Mouse (Mus musculus) heart, embryonic 14.5 days (tissue): ENCODE measurements around the gene Rpusd3. TPM values are rescaled to one million over a fixed set of nuclear protein-coding genes. Genes with fewer than 3 reads are reported as not detected.

ENCODE experiments used
- ATAC-seq: fragments of 200-750 bp; cut with Nextera tagmentation; 2 replicates; pipeline ENCODE4 v1.8.0; 2017; ENCODE audit warnings: low read depth, moderate TSS enrichment; ENCODE audit not compliant: insufficient number of reproducible peaks, insufficient read depth, low FRiP score
- H3K27ac ChIP-seq, 2 experiments: fragments of 200-500 bp in 1 of 2; fragments of 300-500 bp in 1 of 2; sonication (generic) in 1 of 2; replicated peaks in 1 of 2; 2 replicates each; pipeline ENCODE4 v1.5.1; 2012 to 2014; ENCODE audit warnings: low read depth in 2 of 2, low read length in 2 of 2, control low read depth in 1 of 2, mild to moderate bottlenecking in 1 of 2, mixed read lengths in 1 of 2; ENCODE audit not compliant: control insufficient read depth in 1 of 2, insufficient read depth in 1 of 2
- H3K27me3 ChIP-seq: fragments of 300-500 bp; sonication (generic); 2 replicates; pipeline ENCODE4 v1.6.1; 2014; ENCODE audit warnings: mild to moderate bottlenecking, low read length, control low read depth; ENCODE audit not compliant: control insufficient read depth, insufficient read depth
- H3K36me3 ChIP-seq: fragments of 300-500 bp; sonication (generic); 2 replicates; pipeline ENCODE4 v1.6.1; 2014; ENCODE audit warnings: mild to moderate bottlenecking, control low read depth, low read length, mixed read lengths; ENCODE audit not compliant: control insufficient read depth, insufficient read depth
- H3K4me1 ChIP-seq, 2 experiments: fragments of 200-500 bp in 1 of 2; fragments of 300-500 bp in 1 of 2; sonication (generic) in 1 of 2; 2 replicates each; pipeline ENCODE4 v1.6.1; 2012 to 2014; ENCODE audit warnings: low read length in 2 of 2, control low read depth in 1 of 2, mixed read lengths in 1 of 2; ENCODE audit not compliant: control insufficient read depth in 2 of 2, insufficient read depth in 2 of 2
- H3K4me2 ChIP-seq: fragments of 300-500 bp; sonication (generic); 2 replicates; pipeline ENCODE4 v1.6.1; 2014; ENCODE audit warnings: mild to moderate bottlenecking, low read length
- H3K4me3 ChIP-seq, 2 experiments: fragments of 200-500 bp in 1 of 2; fragments of 300-500 bp in 1 of 2; sonication (generic) in 1 of 2; 2 replicates each; pipeline ENCODE4 v1.5.1; 2012 to 2014; ENCODE audit warnings: low read length in 2 of 2, mild to moderate bottlenecking in 2 of 2, control low read depth in 1 of 2, low read depth in 1 of 2, moderate library complexity in 1 of 2; ENCODE audit not compliant: control insufficient read depth in 1 of 2, insufficient read depth in 1 of 2
- H3K9ac ChIP-seq: fragments of 300-500 bp; sonication (generic); 2 replicates; pipeline ENCODE4 v1.6.1; 2014; ENCODE audit warnings: mild to moderate bottlenecking, low read length
- H3K9me3 ChIP-seq: fragments of 300-500 bp; sonication (generic); 2 replicates; pipeline ENCODE4 v1.6.1; 2016; ENCODE audit warnings: low read length, control low read depth; ENCODE audit not compliant: control insufficient read depth
- WGBS: fragments of 180-500 bp; shearing (Covaris S2); extraction: QIAGEN DNeasy Blood & Tissue Kit; methylation state at CpG from one replicate; pipeline ENCODE4 v1.1.7; 2014; 5-methylcytosine and 5-hydroxymethylcytosine counted together
- polyA plus RNA-seq: library from polyadenylated mRNA; unstranded; fragments of >200 nt; fragmentation: Nextera tagmentation; extraction: Ambion mirVana; gene quantifications from 2 replicates; pipeline ENCODE4 v1.2.1, GENCODE M21; 2014

Gene Rpusd3
- polyA plus RNA-seq, 1 experiment from 2014 or later, result 11.1 TPM

- no peak for ATAC-seq
- H3K36me3 ChIP-seq, result peaks cover 7% of the 10 kb centered on the region; the same call in 1 of the 2 replicates
- H3K9me3 ChIP-seq, result no peaks in the 10 kb centered on the region
- 87% methylated on average over 10 of the region's 10 CpGs for WGBS
- no peak overlapping the region for H3K27ac ChIP-seq
- H3K4me3 ChIP-seq, result no peak overlapping the region
- no peak overlapping the region for H3K9ac ChIP-seq
- peaks cover 4 to 12% of the 10 kb centered on the region in 2 experiments for H3K4me1 ChIP-seq
- no peaks in the 10 kb centered on the region for H3K27me3 ChIP-seq
- no peak overlapping the region for H3K4me2 ChIP-seq
These were observed 22.7 kb downstream of the Rpusd3 start for GRCm38 (mm10) chr6:113396270-113397030.

GRCm38 (mm10) chr6:113395501-113395900 is 23.6 kb downstream of the Rpusd3 start:
- H3K9me3 ChIP-seq, result no peaks in the 10 kb centered on the region
- WGBS, result 91% methylated on average over 6 of the region's 6 CpGs
- no peak overlapping the region for H3K4me2 ChIP-seq
- no peak overlapping the region for H3K9ac ChIP-seq
- H3K27ac ChIP-seq, result no peak overlapping the region
- no peak overlapping the region for H3K4me3 ChIP-seq
- H3K4me1 ChIP-seq, result peaks cover 4 to 12% of the 10 kb centered on the region in 2 experiments
- H3K36me3 ChIP-seq, result peaks cover 13% of the 10 kb centered on the region
- no peaks in the 10 kb centered on the region for H3K27me3 ChIP-seq
- no peak for ATAC-seq

DNA sequence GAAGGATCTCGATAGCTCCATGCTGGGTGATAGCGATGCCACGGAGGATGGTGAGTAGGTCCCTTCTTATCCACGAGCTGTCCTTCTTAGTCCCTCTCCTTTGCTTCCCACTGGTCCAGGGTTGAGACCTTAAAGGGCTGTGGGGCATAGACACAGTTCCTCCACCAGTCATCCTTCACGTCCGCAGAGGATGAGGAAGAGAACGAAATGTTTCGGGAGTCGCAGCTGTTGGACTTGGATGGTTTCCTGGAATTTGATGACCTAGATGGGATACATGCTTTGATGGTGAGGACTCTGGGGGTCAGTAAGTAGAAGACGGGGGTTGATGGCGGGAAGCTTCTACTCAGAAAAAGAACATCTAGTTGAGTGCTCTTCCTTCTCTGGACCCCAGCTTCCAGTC is 24.3 kb downstream of the Rpusd3 start:
- Histone ChIP-seq H3K9me3 (no peaks in the 10 kb centered on the region), H3K4me1 (peaks cover 4 to 12% of the 10 kb centered on the region in 2 experiments), H3K36me3 (peaks cover 20% of the 10 kb centered on the region), H3K27ac (no peak overlapping the region), H3K27me3 (no peaks in the 10 kb centered on the region), H3K9ac (no peak overlapping the region), H3K4me2 (no peak overlapping the region), H3K4me3 (no peak overlapping the region)
- WGBS, result 90% methylated on average over 11 of the region's 11 CpGs
- no peak for ATAC-seq

DNA sequence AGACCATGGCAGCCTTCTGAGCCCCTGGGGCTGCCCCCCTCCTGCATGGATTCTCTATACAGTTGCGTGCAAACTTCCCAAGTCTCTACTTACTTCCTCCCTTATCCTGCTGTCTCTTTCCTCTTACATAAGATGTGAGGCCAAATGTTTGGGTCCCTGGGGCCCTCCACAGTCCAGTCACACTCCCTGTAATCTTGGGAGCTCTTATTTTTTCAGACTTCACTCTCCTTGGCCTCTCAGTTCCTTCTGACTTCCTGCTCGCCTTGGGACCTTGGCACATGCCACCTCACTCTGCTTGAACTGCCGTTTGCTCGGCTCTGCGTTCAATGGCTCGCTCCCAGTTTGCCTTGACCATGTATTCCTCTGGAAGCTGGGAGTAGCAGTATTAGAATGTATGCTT is 25.2 kb downstream of the Rpusd3 start:
- Histone ChIP-seq H3K36me3 (peaks cover 29% of the 10 kb centered on the region), H3K9ac (no peak overlapping the region), H3K4me3 (no peak overlapping the region), H3K27ac (no peak overlapping the region), H3K4me1 (peaks cover 4 to 12% of the 10 kb centered on the region in 2 experiments), H3K9me3 (no peaks in the 10 kb centered on the region), H3K4me2 (no peak overlapping the region), H3K27me3 (no peaks in the 10 kb centered on the region)
- 80% methylated on average over 6 of the region's 6 CpGs for WGBS
- no peak for ATAC-seq

- peak; percentile 60; the same call in 1 of the 2 replicates for ATAC-seq
- 1% methylated on average over 47 of the region's 51 CpGs for WGBS
- no peak overlapping the region for H3K27ac ChIP-seq
- H3K4me2 ChIP-seq, result peak overlapping the region; percentile 81
- H3K27me3 ChIP-seq, result no peaks in the 10 kb centered on the region
- peaks cover 4 to 12% of the 10 kb centered on the region in 2 experiments for H3K4me1 ChIP-seq
- peaks cover 38% of the 10 kb centered on the region for H3K36me3 ChIP-seq
- H3K9me3 ChIP-seq, result no peaks in the 10 kb centered on the region
- H3K4me3 ChIP-seq, result peak overlapping the region; percentile 39 to 49
- peak overlapping the region; percentile 72 for H3K9ac ChIP-seq
These were observed 26.6 kb downstream of the Rpusd3 start for GRCm38 (mm10) chr6:113392387-113393071.

GRCm38 (mm10) chr6:113392015-113392386 is 27.1 kb downstream of the Rpusd3 start:
- 0 out of 2 replicates have a peak, but pooled peaks have one; percentile 8 for ATAC-seq
- H3K36me3 ChIP-seq, result peaks cover 44% of the 10 kb centered on the region
- peak overlapping the region; percentile 81 for H3K4me2 ChIP-seq
- peak overlapping the region; percentile 72 for H3K9ac ChIP-seq
- 18% methylated on average over 10 of the region's 10 CpGs for WGBS
- H3K9me3 ChIP-seq, result no peaks in the 10 kb centered on the region
- H3K4me3 ChIP-seq, result peak overlapping the region; percentile 39 to 49
- no peak overlapping the region for H3K27ac ChIP-seq
- H3K27me3 ChIP-seq, result no peaks in the 10 kb centered on the region
- H3K4me1 ChIP-seq, result peaks cover 4 to 12% of the 10 kb centered on the region in 2 experiments

- H3K27me3 ChIP-seq, result no peaks in the 10 kb centered on the region
- no peak overlapping the region for H3K4me2 ChIP-seq
- 81% methylated on average over 3 of the region's 3 CpGs for whole genome bisulfite sequencing
- no peaks in the 10 kb centered on the region for H3K9me3 ChIP-seq
- no peak overlapping the region for H3K4me3 ChIP-seq
- no peak for ATAC-seq
- H3K4me1 ChIP-seq, result peaks cover 4 to 12% of the 10 kb centered on the region in 2 experiments
- H3K36me3 ChIP-seq, result peaks cover 57% of the 10 kb centered on the region
- no peak overlapping the region for H3K9ac ChIP-seq
- no peak overlapping the region for H3K27ac ChIP-seq
These were observed 28.4 kb downstream of the Rpusd3 start for GRCm38 (mm10) chr6:113390715-113391114.
